Mouse (Mus musculus) midbrain, embryonic 14.5 days (tissue): ENCODE results near the gene Sergef. TPM values are rescaled to one million over a fixed set of nuclear protein-coding genes. Genes with fewer than 3 reads are reported as not detected.
"Not testable (repeated sequence)": the region's sequence is repeated elsewhere in the genome, so short reads cannot be mapped to it uniquely, and the experiment has no call there.

ENCODE experiments used
- ATAC-seq: fragments of 200-750 bp; cut with Nextera tagmentation; 2 replicates; pipeline ENCODE4 v1.8.0; 2017; ENCODE audit warnings: moderate number of reproducible peaks, moderate library complexity; ENCODE audit not compliant: low FRiP score, low TSS enrichment
- DNase-seq: peaks from one replicate; pipeline ENCODE4 v3.0.0-alpha.2; 2015
- H3K27ac ChIP-seq: fragments of 300-500 bp; sonication (generic); replicated peaks from 2 replicates; pipeline ENCODE4 v1.5.1; 2014; ENCODE audit warnings: mild to moderate bottlenecking, low read depth, low read length, moderate library complexity
- H3K27me3 ChIP-seq: fragments of 300-500 bp; sonication (generic); 2 replicates; pipeline ENCODE4 v1.6.1; 2014; ENCODE audit warnings: low read length, control low read depth, mixed read lengths; ENCODE audit not compliant: control insufficient read depth, insufficient read depth
- H3K36me3 ChIP-seq: fragments of 300-500 bp; sonication (generic); 2 replicates; pipeline ENCODE4 v1.6.1; 2014; ENCODE audit warnings: low read length, control low read depth; ENCODE audit not compliant: control insufficient read depth, insufficient read depth
- H3K4me1 ChIP-seq: fragments of 300-500 bp; sonication (generic); 2 replicates; pipeline ENCODE4 v1.6.1; 2014; ENCODE audit warnings: mild to moderate bottlenecking, antibody characterized with exemption, low read length, control low read depth; ENCODE audit not compliant: control insufficient read depth, insufficient read depth
- H3K4me2 ChIP-seq: fragments of 300-500 bp; sonication (generic); 2 replicates; pipeline ENCODE4 v1.6.1; 2014; ENCODE audit warnings: mild to moderate bottlenecking, low read length, moderate library complexity
- H3K4me3 ChIP-seq: fragments of 300-500 bp; sonication (generic); replicated peaks from 2 replicates; pipeline ENCODE4 v1.5.1; 2014; ENCODE audit warnings: low read depth, low read length
- H3K9ac ChIP-seq: fragments of 300-500 bp; sonication (generic); replicated peaks from 2 replicates; pipeline ENCODE4 v1.6.1; 2014; ENCODE audit warnings: mild to moderate bottlenecking, low read length, moderate library complexity
- H3K9me3 ChIP-seq: fragments of 300-500 bp; sonication (generic); 2 replicates; pipeline ENCODE4 v1.6.1; 2016; ENCODE audit warnings: low read length, control low read depth, mixed read lengths; ENCODE audit not compliant: control insufficient read depth
- WGBS: fragments of 180-500 bp; shearing (Covaris S2); extraction: QIAGEN DNeasy Blood & Tissue Kit; methylation state at CpG from one replicate; pipeline ENCODE4 v1.1.7; 2014; 5-methylcytosine and 5-hydroxymethylcytosine counted together
- polyA plus RNA-seq: library from polyadenylated mRNA; unstranded; fragments of >200 nt; fragmentation: Nextera tagmentation; extraction: Ambion mirVana; gene quantifications from 2 replicates; pipeline ENCODE4 v1.2.1, GENCODE M21; 2014

Sergef gene
- polyA plus RNA-seq, 1 experiment from 2014 or later, result 31.1 TPM

- Histone ChIP-seq H3K27ac (no peak overlapping the region), H3K4me1 (0 out of 2 replicates have a peak, but pooled peaks cover 3% of the 10 kb centered on the region), H3K4me3 (no peak overlapping the region), H3K9me3 (no peaks in the 10 kb centered on the region), H3K4me2 (no peak overlapping the region), H3K27me3 (no peaks in the 10 kb centered on the region), H3K9ac (no peak overlapping the region), H3K36me3 (0 out of 2 replicates have a peak, but pooled peaks cover 3% of the 10 kb centered on the region)
- WGBS, result 86% methylated on average over 8 of the region's 8 CpGs
- ATAC-seq (no peak), DNase-seq (no peak)
These were observed 58.2 kb downstream of the Sergef start for GRCm38 (mm10) chr7:46581358-46581930.

- Histone ChIP-seq H3K36me3 (no peaks in the 10 kb centered on the region), H3K9me3 (no peaks in the 10 kb centered on the region), H3K27ac (no peak overlapping the region), H3K4me2 (no peak overlapping the region), H3K27me3 (no peaks in the 10 kb centered on the region), H3K9ac (no peak overlapping the region), H3K4me1 (peaks cover 4% of the 10 kb centered on the region; the same call in 1 of the 2 replicates), H3K4me3 (no peak overlapping the region)
- DNase-seq (no peak), ATAC-seq (no peak)
- WGBS, result 92% methylated on average over 5 of the region's 5 CpGs
These were observed 61.5 kb downstream of the Sergef start for GRCm38 (mm10) chr7:46578091-46578490.

- DNase-seq (no peak), ATAC-seq (no peak)
- Histone ChIP-seq H3K4me2 (no peak overlapping the region), H3K4me1 (peaks cover 8% of the 10 kb centered on the region), H3K36me3 (no peaks in the 10 kb centered on the region), H3K9me3 (no peaks in the 10 kb centered on the region), H3K27ac (no peak overlapping the region), H3K27me3 (no peaks in the 10 kb centered on the region), H3K9ac (no peak overlapping the region), H3K4me3 (no peak overlapping the region)
- WGBS, result 79% methylated on average over 2 of the region's 2 CpGs
These were observed 63.7 kb downstream of the Sergef start for GRCm38 (mm10) chr7:46575897-46576296.

- H3K27ac ChIP-seq, result peak overlapping the region; percentile 58
- no peaks in the 10 kb centered on the region for H3K9me3 ChIP-seq
- DNase-seq (peak; percentile 62), ATAC-seq (no peak)
- WGBS, result 49% methylated on average over 15 of the region's 15 CpGs
- no peaks in the 10 kb centered on the region for H3K36me3 ChIP-seq
- no peak overlapping the region for H3K4me2 ChIP-seq
- peaks cover 8% of the 10 kb centered on the region for H3K4me1 ChIP-seq
- peak overlapping the region; percentile 1; the same call in 1 of the 2 replicates for H3K9ac ChIP-seq
- H3K27me3 ChIP-seq, result no peaks in the 10 kb centered on the region
- H3K4me3 ChIP-seq, result no peak overlapping the region
These were observed 66.6 kb downstream of the Sergef start for GRCm38 (mm10) chr7:46572803-46573594.

- H3K27ac ChIP-seq, H3K9me3 ChIP-seq, H3K9ac ChIP-seq, H3K4me3 ChIP-seq, H3K36me3 ChIP-seq, ATAC-seq, H3K4me2 ChIP-seq, H3K27me3 ChIP-seq, H3K4me1 ChIP-seq: not testable (repeated sequence)
- peak; percentile 42 for DNase-seq
- 73% methylated on average over 9 of the region's 9 CpGs for WGBS
These were observed 70.1 kb downstream of the Sergef start for GRCm38 (mm10) chr7:46569509-46569908.

GRCm38 (mm10) chr7:46566318-46567007, 73.1 kb downstream of the Sergef start:
- no peak overlapping the region for H3K9ac ChIP-seq
- H3K36me3 ChIP-seq, result peaks cover 9% of the 10 kb centered on the region; the same call in 1 of the 2 replicates
- WGBS, result 94% methylated on average over 8 of the region's 8 CpGs
- DNase-seq, result no peak
- H3K4me3 ChIP-seq, result no peak overlapping the region
- no peak overlapping the region for H3K27ac ChIP-seq
- peaks cover 9% of the 10 kb centered on the region; the same call in 1 of the 2 replicates for H3K9me3 ChIP-seq
- ATAC-seq, result no peak
- no peaks in the 10 kb centered on the region for H3K27me3 ChIP-seq
- no peaks in the 10 kb centered on the region for H3K4me1 ChIP-seq
- H3K4me2 ChIP-seq, result no peak overlapping the region

GRCm38 (mm10) chr7:46565374-46565773, 74.2 kb downstream of the Sergef start:
- Histone ChIP-seq H3K27me3 (no peaks in the 10 kb centered on the region), H3K36me3 (peaks cover 9% of the 10 kb centered on the region; the same call in 1 of the 2 replicates), H3K4me1 (no peaks in the 10 kb centered on the region), H3K27ac (no peak overlapping the region), H3K9me3 (peaks cover 9% of the 10 kb centered on the region; the same call in 1 of the 2 replicates), H3K4me2 (no peak overlapping the region), H3K9ac (no peak overlapping the region), H3K4me3 (no peak overlapping the region)
- no peak for ATAC-seq
- WGBS, result 98% methylated on average over 7 of the region's 7 CpGs
- DNase-seq, result no peak

GRCm38 (mm10) chr7:46563801-46564200, 75.8 kb downstream of the Sergef start:
- no peak overlapping the region for H3K4me2 ChIP-seq
- H3K36me3 ChIP-seq, result peaks cover 9% of the 10 kb centered on the region; the same call in 1 of the 2 replicates
- peaks cover 9% of the 10 kb centered on the region; the same call in 1 of the 2 replicates for H3K9me3 ChIP-seq
- no peaks in the 10 kb centered on the region for H3K27me3 ChIP-seq
- no peak for DNase-seq
- H3K4me3 ChIP-seq, result no peak overlapping the region
- no peak for ATAC-seq
- H3K4me1 ChIP-seq, result no peaks in the 10 kb centered on the region
- H3K9ac ChIP-seq, result no peak overlapping the region
- no peak overlapping the region for H3K27ac ChIP-seq
